Mouse (Mus musculus) ES-Bruce4 (cell line): ENCODE data around the gene St3gal3. TPM values are rescaled to one million over a fixed set of nuclear protein-coding genes. Genes with fewer than 3 reads are reported as not detected.

Experiments
- H3K27ac ChIP-seq: 2 replicates; pipeline ENCODE4 v1.5.1; 2012; ENCODE audit warnings: low read length, inconsistent platforms; ENCODE audit not compliant: insufficient read depth
- H3K27me3 ChIP-seq: 2 replicates; pipeline ENCODE4 v1.6.1; 2012; ENCODE audit warnings: mild to moderate bottlenecking, low read length, inconsistent platforms; ENCODE audit not compliant: control insufficient read depth, poor library complexity, insufficient read depth, severe bottlenecking
- H3K36me3 ChIP-seq: 2 replicates; pipeline ENCODE4 v1.6.1; 2012; ENCODE audit warnings: inconsistent platforms, mild to moderate bottlenecking, low read length, moderate library complexity; ENCODE audit not compliant: control insufficient read depth, poor library complexity, insufficient read depth, severe bottlenecking
- H3K4me1 ChIP-seq: one replicate; pipeline ENCODE4 v1.8.1; 2011; ENCODE audit warnings: low read length; ENCODE audit not compliant: control insufficient read depth, insufficient read depth
- H3K4me3 ChIP-seq: 2 replicates; pipeline ENCODE4 v1.5.1; 2011; ENCODE audit warnings: low read depth, mild to moderate bottlenecking, low read length
- H3K9ac ChIP-seq: 2 replicates; pipeline ENCODE4 v1.6.1; 2012; ENCODE audit warnings: low read depth, mild to moderate bottlenecking, inconsistent platforms; ENCODE audit not compliant: poor library complexity, severe bottlenecking
- H3K9me3 ChIP-seq: replicated peaks from 2 replicates; pipeline ENCODE4 v1.6.1; 2012; ENCODE audit warnings: mild to moderate bottlenecking, low read length, inconsistent platforms; ENCODE audit not compliant: control insufficient read depth, poor library complexity, insufficient read depth, severe bottlenecking
- CTCF ChIP-seq: IDR thresholded peaks from one replicate; pipeline ENCODE4 v1.8.1; 2011; ENCODE audit warnings: low read depth, low read length
- EP300 ChIP-seq: IDR thresholded peaks from 2 replicates; pipeline ENCODE4 v1.6.1; 2011; ENCODE audit warnings: low read depth, low read length; ENCODE audit not compliant: insufficient read depth
- POLR2A ChIP-seq: IDR thresholded peaks from one replicate; pipeline ENCODE4 v1.8.1; 2011; ENCODE audit warnings: low read length; ENCODE audit not compliant: insufficient read depth
- polyA plus RNA-seq: library from polyadenylated mRNA; stranded (reverse); fragments of >200 nt; gene quantifications from 2 replicates; pipeline ENCODE4 v1.2.4, GENCODE M21; 2011; ENCODE audit warnings: low read depth; ENCODE audit not compliant: missing spikeins, insufficient read depth, insufficient read length

St3gal3 gene
- 13.9 and 16.9 TPM in 2 replicates for polyA plus RNA-seq

- TF ChIP-seq POLR2A, result peak; percentile 64
- no peak for TF ChIP-seq CTCF
- Histone ChIP-seq H3K27me3 (no peaks in the 10 kb centered on the region), H3K27ac (peak within 1 kb of the TSS; percentile 8; the same call in 1 of the 2 replicates), H3K4me3 (peak within 1 kb of the TSS; percentile 78), H3K9me3 (no peaks in the 10 kb centered on the region), H3K36me3 (no peaks in the 10 kb centered on the region; the same call in 1 of the 2 replicates), H3K9ac (peak within 1 kb of the TSS; percentile 92), H3K4me1 (peaks cover 4% of the 10 kb centered on the region)
Measured at GRCm38 (mm10) chr4:118134485-118135365, at the start of gene St3gal3. TSS of gene St3gal3 (minus strand) at chr4:118134914.

GRCm38 (mm10) chr4:118180301-118181080 lies 45.8 kb upstream of the St3gal3 start:
- no peaks in the 10 kb centered on the region for H3K27me3 ChIP-seq
- TF ChIP-seq EP300 (no peak), POLR2A (no peak), CTCF (no peak)
- H3K27ac ChIP-seq, result peak overlapping the region; percentile 92
- peaks cover 11% of the 10 kb centered on the region for H3K36me3 ChIP-seq
- peak overlapping the region; percentile 92 for H3K9ac ChIP-seq
- no peaks in the 10 kb centered on the region for H3K4me1 ChIP-seq
- no peaks in the 10 kb centered on the region for H3K9me3 ChIP-seq
- peak overlapping the region; percentile 68 for H3K4me3 ChIP-seq

- Histone ChIP-seq H3K9ac (peak within 1 kb of the TSS; percentile 92), H3K4me3 (peak within 1 kb of the TSS; percentile 99), H3K27me3 (no peaks in the 10 kb centered on the region), H3K36me3 (peaks cover 19% of the 10 kb centered on the region), H3K9me3 (no peaks in the 10 kb centered on the region), H3K4me1 (no peaks in the 10 kb centered on the region), H3K27ac (peak within 1 kb of the TSS; percentile 92)
- TF ChIP-seq EP300 (no peak), POLR2A (peak; percentile 51)
Measured at GRCm38 (mm10) chr4:118179467-118180300, 45.0 kb upstream of the St3gal3 start, which contains the start of gene Kdm4a. TSS of gene Kdm4a (minus strand) at chr4:118180043.

GRCm38 (mm10) chr4:118178952-118179466 lies 44.3 kb upstream of the St3gal3 start:
- Histone ChIP-seq H3K27me3 (no peaks in the 10 kb centered on the region), H3K9ac (peak overlapping the region; percentile 74), H3K36me3 (peaks cover 26% of the 10 kb centered on the region), H3K9me3 (no peaks in the 10 kb centered on the region), H3K4me1 (no peaks in the 10 kb centered on the region), H3K4me3 (peak overlapping the region; percentile 99), H3K27ac (peak overlapping the region; percentile 67)
- TF ChIP-seq EP300, result no peak

GRCm38 (mm10) chr4:118172461-118172860 lies 37.7 kb upstream of the St3gal3 start:
- Histone ChIP-seq H3K9me3 (no peaks in the 10 kb centered on the region), H3K4me1 (no peaks in the 10 kb centered on the region), H3K9ac (no peak overlapping the region), H3K27me3 (no peaks in the 10 kb centered on the region), H3K36me3 (peaks cover 49% of the 10 kb centered on the region), H3K4me3 (no peak overlapping the region), H3K27ac (no peak overlapping the region)
- TF ChIP-seq CTCF (no peak), POLR2A (no peak)
